Mouse (Mus musculus) E14TG2a.4 (cell line): ENCODE measurements at regions not wholly inside any gene's neighbourhood (a gene's known extent, or its start where the extent isn't known, plus 50 kb on each side); places are given as distances from the start of the nearest gene placed in this dataset.

Experiments
- CTCF ChIP-seq: conservative IDR thresholded peaks from 2 replicates; pipeline ENCODE4 v1.5.1; 2014; ENCODE audit warnings: low read length
- NANOG ChIP-seq: IDR thresholded peaks from 2 replicates; pipeline ENCODE4 v1.6.1; 2014; ENCODE audit warnings: borderline replicate concordance, low read length, mixed read lengths

- TF ChIP-seq CTCF (no peak), NANOG (no peak)
These were observed 51.2 kb upstream of the Ifne start for GRCm38 (mm10) chr4:88931217-88931616.
